Mouse (Mus musculus) cerebellum, adult 8-10 months (tissue): ENCODE measurements at regions not wholly inside any gene's neighbourhood (a gene's known extent, or its start where the extent isn't known, plus 50 kb on each side); places are given as distances from the start of the nearest gene placed in this dataset.
"Not testable (repeated sequence)": the region's sequence is repeated elsewhere in the genome, so short reads cannot be mapped to it uniquely, and the experiment has no call there.

Experiments
- DNase-seq: peaks from one replicate; pipeline ENCODE4 v3.0.0; 2022

DNA sequence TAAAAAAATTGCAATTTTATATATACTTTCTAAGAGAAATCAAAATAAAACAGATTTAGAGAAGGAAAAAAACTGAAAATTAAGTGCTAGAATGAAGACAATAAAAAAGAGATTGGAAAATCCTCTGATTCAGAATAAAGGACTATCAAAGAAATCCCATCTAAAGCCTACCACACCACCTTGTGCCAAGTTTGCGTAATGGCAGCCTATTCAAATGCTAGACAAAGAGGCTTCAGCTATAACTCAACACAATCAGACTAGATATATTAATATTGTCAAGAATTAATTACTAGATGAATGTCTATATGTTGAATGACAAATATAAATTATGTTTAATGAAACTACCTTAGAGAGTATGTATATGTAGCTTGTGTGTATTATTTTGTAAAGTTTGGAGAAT lies 221.9 kb upstream of the Ascc3 start:
- peak; percentile 25 for DNase-seq

DNA sequence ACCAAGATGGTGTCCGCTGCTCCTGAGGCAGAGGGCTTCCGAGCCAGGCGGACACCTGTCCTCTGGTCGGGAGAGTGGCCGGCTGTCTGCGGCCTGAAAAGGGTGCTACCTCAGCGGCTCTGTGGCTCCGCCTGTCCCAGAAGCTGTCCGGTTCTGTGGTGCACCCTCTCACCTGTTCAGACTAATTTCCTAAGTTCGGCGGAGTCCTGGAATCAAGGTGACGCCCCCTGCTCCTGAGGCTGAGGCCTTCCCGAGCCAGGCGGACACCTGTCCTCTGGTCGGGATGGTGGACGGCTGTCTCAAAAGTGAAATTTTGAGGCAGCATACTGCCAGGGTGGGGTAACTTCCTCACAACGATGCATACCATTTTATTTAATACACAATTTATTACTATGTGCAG lies 199.9 kb upstream of the Ascc3 start:
- not testable (repeated sequence) for DNase-seq
